Mouse (Mus musculus): ENCODE measurements at regions not wholly inside any gene's neighbourhood (a gene's known extent, or its start where the extent isn't known, plus 50 kb on each side); places are given as distances from the start of the nearest gene placed in this dataset.

DNA sequence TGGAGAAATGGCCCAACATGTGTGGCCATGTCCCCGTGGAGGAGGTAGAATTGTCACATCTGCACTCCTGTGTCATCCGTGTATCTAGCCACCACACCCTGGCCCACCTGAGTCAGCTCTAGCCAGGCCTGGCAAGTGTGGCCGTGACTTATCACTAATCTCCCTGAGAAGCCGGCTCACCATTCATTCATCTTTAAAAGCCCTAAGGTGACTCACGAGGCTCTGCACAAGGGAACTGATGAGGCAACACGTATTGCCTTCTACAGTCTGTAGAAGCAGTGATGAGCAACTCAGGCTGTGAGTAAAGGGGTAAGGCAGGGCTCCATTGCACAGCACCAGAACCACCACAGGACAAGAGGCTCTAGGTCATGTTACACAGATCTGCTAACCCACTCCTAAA lies 70.2 kb upstream of the Tmprss2 start:
- dilution Hi-C loops (cut with MboI; ENCODE audit: extremely low pct_ligation_motif_present, extremely low pct_unique_long_range_greater_than_20kb, low sequenced_read_pairs) (no loop called here), in situ Hi-C loops (cut with MboI; ENCODE audit: low pct_ligation_motif_present, low pct_unique_long_range_greater_than_20kb, low sequenced_read_pairs) (no loop called here)
- Histone ChIP-seq H3K79me2 (replicated peaks; ENCODE audit: control insufficient read depth, extremely low read depth, insufficient read depth, poor library complexity, severe bottlenecking) (no peaks in the 10 kb centered on the region), H3K4me2 (ENCODE audit: insufficient read depth, low read depth, poor library complexity, severe bottlenecking) (no peak overlapping the region), H3K27me3 (replicated peaks) (peaks cover 7% of the 10 kb centered on the region), H3K9me3 (replicated peaks; ENCODE audit: low read length) (peaks cover 7% of the 10 kb centered on the region), H3K9ac (ENCODE audit: insufficient read depth, low read depth) (no peak overlapping the region), H3K27ac (ENCODE audit: insufficient read depth, low read depth) (no peak overlapping the region), H3K4me1 (ENCODE audit: control insufficient read depth in 1 of 2, insufficient read depth in 2 of 2) (no peaks in the 10 kb centered on the region), H3K36me3 (replicated peaks in 1 of 2; ENCODE audit: control insufficient read depth in 1 of 2, insufficient read depth in 1 of 2, low read length in 1 of 2) (no peaks in the 10 kb centered on the region), H3K4me3 (replicated peaks in 1 of 3; ENCODE audit: low read depth in 2 of 3, low read length in 2 of 3, poor library complexity in 1 of 3) (no peak overlapping the region)
- TF ChIP-seq MEF2A (IDR thresholded peaks at IDR 0.05; ENCODE audit: borderline replicate concordance, low read depth, low read length) (no peak), HCFC1 (IDR thresholded peaks at IDR 0.05; ENCODE audit: low read depth, low read length) (no peak), BHLHE40 (IDR thresholded peaks at IDR 0.05; ENCODE audit: low read depth, low read length) (no peak), MAZ (IDR thresholded peaks at IDR 0.05; ENCODE audit: low read depth, low read length) (no peak), KAT2A (IDR thresholded peaks at IDR 0.05; ENCODE audit: insufficient replicate concordance, low read length) (no peak), ZC3H11A (IDR thresholded peaks at IDR 0.05; ENCODE audit: low read depth, low read length) (no peak), JUN (IDR thresholded peaks at IDR 0.05; ENCODE audit: insufficient read depth, low read depth, low read length) (no peak), E2F4 (IDR thresholded peaks at IDR 0.05; ENCODE audit: insufficient replicate concordance, low read depth, low read length) (no peak), MXI1 (IDR thresholded peaks at IDR 0.05; ENCODE audit: low read depth, low read length) (no peak), TCF12 (IDR thresholded peaks at IDR 0.05; ENCODE audit: low read depth, low read length) (no peak), POLR2A (IDR thresholded peaks at IDR 0.05; ENCODE audit: low read depth, low read length) (no peak), UBTF (IDR thresholded peaks at IDR 0.05; ENCODE audit: low read depth, low read length) (no peak), IRF4 (IDR thresholded peaks at IDR 0.05; ENCODE audit: low read depth, low read length) (no peak), CTCF (conservative IDR thresholded peaks at IDR 0.05 in 1 of 2, IDR thresholded peaks at IDR 0.05 in 1 of 2; ENCODE audit: low read depth in 2 of 2, low read length in 2 of 2) (no peak), EP300 (IDR thresholded peaks at IDR 0.05; ENCODE audit: low read length) (no peak), MAFK (IDR thresholded peaks at IDR 0.05; ENCODE audit: insufficient replicate concordance, low read length) (no peak), MYC (IDR thresholded peaks at IDR 0.05; ENCODE audit: low read depth, low read length) (no peak)
- no peak for DNase-seq (ENCODE audit: extremely low read depth)

DNA sequence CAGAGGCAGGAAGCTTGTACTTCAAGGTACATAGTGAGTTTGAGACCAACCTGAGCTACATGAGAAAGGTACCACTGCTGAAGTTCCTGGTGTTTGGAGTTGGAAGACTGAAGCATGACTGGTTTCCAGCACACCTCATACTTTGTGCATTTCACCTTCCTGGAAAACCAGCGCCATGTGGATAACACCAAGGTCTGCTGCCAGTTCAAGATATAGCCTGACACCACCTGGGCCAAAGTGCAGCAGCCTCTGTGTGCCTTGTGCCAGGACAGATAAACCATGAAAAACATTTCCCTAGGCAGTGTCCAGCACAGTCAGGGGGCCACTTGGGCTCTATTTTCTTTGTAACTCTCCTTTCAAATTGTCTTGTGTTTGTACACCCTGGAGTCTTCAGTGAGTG lies 68.8 kb upstream of the Tmprss2 start:
- in situ Hi-C loops (cut with MboI; ENCODE audit: low pct_ligation_motif_present, low pct_unique_long_range_greater_than_20kb, low sequenced_read_pairs), result no loop called here

More for the DNA sequence above, 68.8 kb upstream of the Tmprss2 start:
- H3K27me3 ChIP-seq (replicated peaks), result no peaks in the 10 kb centered on the region
- no peak overlapping the region for H3K9ac ChIP-seq (ENCODE audit: insufficient read depth, low read depth)
- no peak overlapping the region for H3K4me2 ChIP-seq (ENCODE audit: insufficient read depth, low read depth, poor library complexity, severe bottlenecking)
- dilution Hi-C loops (cut with MboI; ENCODE audit: extremely low pct_ligation_motif_present, extremely low pct_unique_long_range_greater_than_20kb, low sequenced_read_pairs), result no loop called here
- H3K79me2 ChIP-seq (replicated peaks; ENCODE audit: control insufficient read depth, extremely low read depth, insufficient read depth, poor library complexity, severe bottlenecking), result no peaks in the 10 kb centered on the region
- no peak overlapping the region for H3K27ac ChIP-seq (ENCODE audit: insufficient read depth, low read depth)
- no peak for DNase-seq (ENCODE audit: extremely low read depth)
- peaks cover 7% of the 10 kb centered on the region for H3K9me3 ChIP-seq (replicated peaks; ENCODE audit: low read length)
- no peak overlapping the region for H3K4me3 ChIP-seq (replicated peaks in 1 of 3; ENCODE audit: low read depth in 2 of 3, low read length in 2 of 3, poor library complexity in 1 of 3)
- TF ChIP-seq MYC (IDR thresholded peaks at IDR 0.05; ENCODE audit: low read depth, low read length), result no peak
- TF ChIP-seq CTCF (conservative IDR thresholded peaks at IDR 0.05 in 1 of 2, IDR thresholded peaks at IDR 0.05 in 1 of 2; ENCODE audit: low read depth in 2 of 2, low read length in 2 of 2), result no peak
- TF ChIP-seq RAD21 (IDR thresholded peaks at IDR 0.05; ENCODE audit: low read depth, low read length), result no peak
- TF ChIP-seq BHLHE40 (IDR thresholded peaks at IDR 0.05; ENCODE audit: low read depth, low read length), result no peak
- no peak for TF ChIP-seq TBP (conservative IDR thresholded peaks at IDR 0.05; ENCODE audit: low read depth, low read length)
- TF ChIP-seq GABPA (IDR thresholded peaks at IDR 0.05; ENCODE audit: insufficient replicate concordance, low read depth, low read length), result no peak
- no peaks in the 10 kb centered on the region for H3K4me1 ChIP-seq (ENCODE audit: control insufficient read depth in 1 of 2, insufficient read depth in 2 of 2)
- no peaks in the 10 kb centered on the region for H3K36me3 ChIP-seq (replicated peaks in 1 of 2; ENCODE audit: control insufficient read depth in 1 of 2, insufficient read depth in 1 of 2, low read length in 1 of 2)

Measured in CH12.LX (cell line).